Mouse (Mus musculus): ENCODE measurements around the gene Zmynd11.

GRCm38 (mm10) chr13:9706720-9707119 is 58.4 kb downstream of the Zmynd11 start:
- TF ChIP-seq FLI1 (IDR thresholded peaks at IDR 0.05; ENCODE audit: low read length) = no peak
- TF ChIP-seq GATA1 (IDR thresholded peaks at IDR 0.05; ENCODE audit: borderline replicate concordance, low read length) = no peak

All from megakaryocyte, embryonic 14.5 days (primary cell).